In genomic region chr4:149923014-149923413, GRCm38 (mm10) we compare ENCODE assay signal across 12 mouse cellular contexts. TPM values are rescaled to one million over a fixed set of nuclear protein-coding genes. Genes with fewer than 3 reads are reported as not detected.
A peak's percentile ranks its signal among the peaks of the same experiment; 100 is the strongest.
DNase-seq lines count a peak whose midpoint lies in the region; ATAC-seq and TF ChIP-seq lines count a peak whose summit lies in the region.
"Had no signal": no experiment of that assay in that cellular context is flagged by ENCODE, and none has a peak within 500 bp of the region (broad histone marks: within the 10 kb centered on the region; RNA-seq: fewer than 3 reads in every experiment).

No protein-coding gene starts in this region.

- H3K27ac ChIP-seq in forebrain, embryonic 10.5 days: peak overlapping the region; percentile 78
- H3K27ac ChIP-seq in forebrain, embryonic 16.5 days (ENCODE audit: low read length): no peak overlapping the region
- peak overlapping the region; percentile 9 for H3K27ac ChIP-seq in intestine, postnatal 0 days (ENCODE audit: low read depth, low read length)
- H3K27ac ChIP-seq in intestine, embryonic 15.5 days: no peak overlapping the region
- H3K27ac ChIP-seq in embryonic facial prominence, embryonic 10.5 days (replicated peaks): peak overlapping the region; percentile 90
- H3K27ac ChIP-seq in limb, embryonic 12.5 days: peak overlapping the region; percentile 92

- no peak overlapping the region for H3K4me3 ChIP-seq in forebrain, embryonic 10.5 days
- no peak overlapping the region for H3K4me3 ChIP-seq in forebrain, embryonic 16.5 days (replicated peaks; ENCODE audit: low read length)
- no peak overlapping the region for H3K4me3 ChIP-seq in intestine, postnatal 0 days (ENCODE audit: low read depth, low read length)
- no peak overlapping the region for H3K4me3 ChIP-seq in intestine, embryonic 15.5 days (replicated peaks)
- no peak overlapping the region; the same call in 1 of the 2 replicates for H3K4me3 ChIP-seq in embryonic facial prominence, embryonic 10.5 days
- H3K4me3 ChIP-seq in limb, embryonic 12.5 days (replicated peaks): no peak overlapping the region

- intact Hi-C loops in left cerebral cortex, postnatal 36 days (cut with DNase I): no loop called here

- TF ChIP-seq CTCF in intestine, postnatal 0 days (IDR thresholded peaks at IDR 0.05; ENCODE audit: low read depth): no peak

- 75% methylated on average over 4 of the region's 5 CpGs for WGBS in forebrain, embryonic 10.5 days
- 81% methylated on average over 4 of the region's 5 CpGs for WGBS in forebrain, embryonic 16.5 days
- WGBS in intestine, postnatal 0 days: 73% methylated on average over 5 of the region's 5 CpGs
- 81% methylated on average over 4 of the region's 5 CpGs for WGBS in intestine, embryonic 15.5 days
- 58% methylated on average over 4 of the region's 5 CpGs for WGBS in embryonic facial prominence, embryonic 10.5 days
- WGBS in limb, embryonic 12.5 days: 57% methylated on average over 4 of the region's 5 CpGs

- H3K9ac ChIP-seq in forebrain, embryonic 16.5 days (replicated peaks; ENCODE audit: low read depth, low read length): no peak overlapping the region
- H3K9ac ChIP-seq in intestine, postnatal 0 days (ENCODE audit: low read depth, low read length): no peak overlapping the region
- no peak overlapping the region for H3K9ac ChIP-seq in intestine, embryonic 15.5 days
- H3K9ac ChIP-seq in limb, embryonic 12.5 days (replicated peaks): no peak overlapping the region; the same call in 1 of the 2 replicates
- H3K9ac ChIP-seq: lung, embryonic 14.5 days had no signal

- H3K4me1 ChIP-seq in forebrain, embryonic 10.5 days: peaks cover 57% of the 10 kb centered on the region
- peaks cover 11% of the 10 kb centered on the region for H3K4me1 ChIP-seq in forebrain, embryonic 16.5 days (replicated peaks; ENCODE audit: control insufficient read depth, insufficient read depth, low read length)
- peaks cover 17% of the 10 kb centered on the region for H3K4me1 ChIP-seq in intestine, postnatal 0 days (replicated peaks; ENCODE audit: control insufficient read depth, insufficient read depth, low read length)
- H3K4me1 ChIP-seq in intestine, embryonic 15.5 days (replicated peaks): peaks cover 57% of the 10 kb centered on the region
- peaks cover 68% of the 10 kb centered on the region for H3K4me1 ChIP-seq in embryonic facial prominence, embryonic 10.5 days
- peaks cover 65% of the 10 kb centered on the region for H3K4me1 ChIP-seq in limb, embryonic 12.5 days (replicated peaks)

- no peak for DNase-seq in forebrain, embryonic 10.5 days (ENCODE audit: extremely low spot score, low spot score)
- peak; percentile 20 for DNase-seq in embryonic facial prominence, embryonic 10.5 days (ENCODE audit: low spot score)
- no peak for DNase-seq in kidney, postnatal 10 days
- DNase-seq in left cerebral cortex, postnatal 36 days (ENCODE audit: low spot score in 2 of 2): no peak
- DNase-seq: cerebellum, adult 9-11 months; kidney, adult 18-20 months; thymus, postnatal 36 days had no signal

- no peak for ATAC-seq in forebrain, embryonic 16.5 days
- no peak for ATAC-seq in intestine, postnatal 0 days
- ATAC-seq in intestine, embryonic 15.5 days: no peak
- no peak for ATAC-seq in limb, embryonic 12.5 days (ENCODE audit: insufficient number of reproducible peaks, insufficient read depth, low FRiP score, low TSS enrichment, low read depth)

- H3K9me3 ChIP-seq in forebrain, embryonic 10.5 days: no peaks in the 10 kb centered on the region
- H3K9me3 ChIP-seq in forebrain, embryonic 16.5 days (ENCODE audit: control insufficient read depth, low read length): peaks cover 2% of the 10 kb centered on the region; the same call in 1 of the 2 replicates
- no peaks in the 10 kb centered on the region for H3K9me3 ChIP-seq in intestine, postnatal 0 days (ENCODE audit: control insufficient read depth)
- no peaks in the 10 kb centered on the region for H3K9me3 ChIP-seq in intestine, embryonic 15.5 days
- H3K9me3 ChIP-seq in embryonic facial prominence, embryonic 10.5 days: peaks cover 5% of the 10 kb centered on the region; the same call in 1 of the 2 replicates
- H3K9me3 ChIP-seq in limb, embryonic 12.5 days: peaks cover 17% of the 10 kb centered on the region

- 0 out of 2 replicates have a peak, but pooled peaks cover 4% of the 10 kb centered on the region for H3K36me3 ChIP-seq in forebrain, embryonic 10.5 days (replicated peaks)
- no peaks in the 10 kb centered on the region for H3K36me3 ChIP-seq in forebrain, embryonic 16.5 days (ENCODE audit: control insufficient read depth, insufficient read depth)
- H3K36me3 ChIP-seq in intestine, postnatal 0 days (ENCODE audit: control insufficient read depth, insufficient read depth): peaks cover 4% of the 10 kb centered on the region; the same call in 1 of the 2 replicates
- no peaks in the 10 kb centered on the region for H3K36me3 ChIP-seq in intestine, embryonic 15.5 days
- peaks cover 21% of the 10 kb centered on the region for H3K36me3 ChIP-seq in embryonic facial prominence, embryonic 10.5 days (replicated peaks)
- H3K36me3 ChIP-seq in limb, embryonic 12.5 days: peaks cover 8% of the 10 kb centered on the region; the same call in 1 of the 2 replicates

- no peak overlapping the region for H3K4me2 ChIP-seq in forebrain, embryonic 16.5 days (ENCODE audit: low read length)
- H3K4me2 ChIP-seq in intestine, postnatal 0 days (replicated peaks; ENCODE audit: low read depth): no peak overlapping the region
- H3K4me2 ChIP-seq in intestine, embryonic 15.5 days (replicated peaks): no peak overlapping the region
- no peak overlapping the region for H3K4me2 ChIP-seq in limb, embryonic 12.5 days

- H3K27me3 ChIP-seq in forebrain, embryonic 10.5 days (ENCODE audit: poor library complexity, severe bottlenecking): no peaks in the 10 kb centered on the region
- H3K27me3 ChIP-seq in forebrain, embryonic 16.5 days (replicated peaks; ENCODE audit: control insufficient read depth, insufficient read depth, low read length): no peaks in the 10 kb centered on the region
- H3K27me3 ChIP-seq in intestine, postnatal 0 days (replicated peaks; ENCODE audit: control insufficient read depth, insufficient read depth, low read length): no peaks in the 10 kb centered on the region
- H3K27me3 ChIP-seq in intestine, embryonic 15.5 days (replicated peaks): no peaks in the 10 kb centered on the region
- no peaks in the 10 kb centered on the region for H3K27me3 ChIP-seq in embryonic facial prominence, embryonic 10.5 days (replicated peaks; ENCODE audit: low read depth, poor library complexity, severe bottlenecking)
- H3K27me3 ChIP-seq in limb, embryonic 12.5 days: no peaks in the 10 kb centered on the region

RNA-seq across cellular contexts. Expression of gene Spsb1, which starts 31.8 kb away (rescaled TPM):
- 9.0 and 11.2 TPM in 2 replicates for polyA plus RNA-seq in forebrain, embryonic 10.5 days (2016; fragmentation: Nextera tagmentation; extraction: Ambion mirVana)
- 5.8 and 7.0 TPM in 2 replicates for polyA plus RNA-seq in forebrain, embryonic 16.5 days (2015; fragmentation: Nextera tagmentation; extraction: Ambion mirVana)
- polyA plus RNA-seq in intestine, postnatal 0 days (2015; fragmentation: Nextera tagmentation; extraction: Ambion mirVana): 26.4 and 26.5 TPM in 2 replicates
- 17.0 and 18.2 TPM in 2 replicates for polyA plus RNA-seq in intestine, embryonic 15.5 days (2015; fragmentation: Nextera tagmentation; extraction: Ambion mirVana)
- 16.7 and 21.4 TPM in 2 replicates for polyA plus RNA-seq in embryonic facial prominence, embryonic 10.5 days (2016; fragmentation: Nextera tagmentation; extraction: Ambion mirVana)
- polyA plus RNA-seq in limb, embryonic 12.5 days (2016; fragmentation: Nextera tagmentation; extraction: Ambion mirVana): 17.7 and 19.1 TPM in 2 replicates
- total RNA-seq in left cerebral cortex, postnatal 36 days (2021): 10 to 100 TPM; 17.1 to 19.0 TPM

Comparison
In these comparisons a context has a peak if more than half of its experiments do, and no peak if none do; other contexts are left out.
1. H3K27ac ChIP-seq: peak in forebrain, embryonic 10.5 days (single experiment), intestine, postnatal 0 days (single experiment), embryonic facial prominence, embryonic 10.5 days (single experiment) and limb, embryonic 12.5 days (single experiment); none in forebrain, embryonic 16.5 days (single experiment) and intestine, embryonic 15.5 days (single experiment).